Mouse (Mus musculus) layer of hippocampus, postnatal 25 days (tissue): ENCODE data around the gene Stat4. TPM values are rescaled to one million over a fixed set of nuclear protein-coding genes. Genes with fewer than 3 reads are reported as not detected.

Experiments used
- DNase-seq, 2 experiments: peaks; one replicate each; pipeline ENCODE4 v3.0.0; 2022; ENCODE audit warnings: mixed read lengths in 2 of 2, low spot score in 1 of 2; ENCODE audit errors: extremely low spot score in 1 of 2
- total RNA-seq, 2 experiments: library from RNA; stranded (reverse); gene quantifications; 2 replicates each; pipeline ENCODE4 v1.2.3; 2021

The Stat4 gene
- total RNA-seq, 2 experiments from 2014 or later: 0.31 to 0.71 TPM

- no peak for DNase-seq
These were observed 153.6 kb downstream of the Stat4 start for GRCm38 (mm10) chr1:52140534-52140933.

- DNase-seq: no peak
These were observed 154.5 kb downstream of the Stat4 start for GRCm38 (mm10) chr1:52141482-52141881.

- no peak for DNase-seq
These were observed 155.2 kb downstream of the Stat4 start for GRCm38 (mm10) chr1:52142117-52142516.

- no peak for DNase-seq
These were observed 156.2 kb downstream of the Stat4 start for GRCm38 (mm10) chr1:52143191-52143590.

GRCm38 (mm10) chr1:52143596-52144156, 156.7 kb downstream of the Stat4 start:
- DNase-seq: no peak

GRCm38 (mm10) chr1:52144907-52145306, 158.0 kb downstream of the Stat4 start:
- DNase-seq: no peak

- DNase-seq: peak in 1 of 2 experiments; percentile 64
These were observed 159.4 kb downstream of the Stat4 start for GRCm38 (mm10) chr1:52146214-52146970.

GRCm38 (mm10) chr1:52147431-52147830, 160.5 kb downstream of the Stat4 start:
- no peak for DNase-seq

GRCm38 (mm10) chr1:52148178-52148577, 161.2 kb downstream of the Stat4 start:
- DNase-seq: no peak

- DNase-seq: no peak
These were observed 161.7 kb downstream of the Stat4 start for GRCm38 (mm10) chr1:52148696-52149095.

- peak; percentile 29 to 49 for DNase-seq
These were observed 163.0 kb downstream of the Stat4 start for GRCm38 (mm10) chr1:52149934-52150346.

- no peak for DNase-seq
These were observed 163.7 kb downstream of the Stat4 start for GRCm38 (mm10) chr1:52150676-52151075.

GRCm38 (mm10) chr1:52151166-52151565, 164.2 kb downstream of the Stat4 start:
- no peak for DNase-seq

- no peak for DNase-seq
These were observed 165.4 kb downstream of the Stat4 start for GRCm38 (mm10) chr1:52152369-52152768.

- DNase-seq: no peak
These were observed 166.0 kb downstream of the Stat4 start for GRCm38 (mm10) chr1:52152936-52153335.

GRCm38 (mm10) chr1:52154890-52155289, 167.9 kb downstream of the Stat4 start:
- no peak for DNase-seq

- DNase-seq: no peak
These were observed 169.4 kb downstream of the Stat4 start for GRCm38 (mm10) chr1:52156351-52156750.

Other genes with a start within 250 kb of the Stat4 start
- 10 to 100 TPM; 12.5 to 17.6 TPM for gene Myo1b, start 71.1 kb upstream of the Stat4 start, total RNA-seq
- gene Stat1, start 132.3 kb downstream of the Stat4 start, total RNA-seq: 10 to 100 TPM; 17.4 to 19.9 TPM
- 100 to 1,000 TPM; 364 to 381 TPM for gene Gls, start 246.1 kb downstream of the Stat4 start, total RNA-seq